Mouse (Mus musculus) lung, postnatal 4 days (tissue): Measurements from ENCODE around the gene Dusp10.

ENCODE experiments used
- DNase-seq, 2 experiments: peaks; one replicate each; pipeline ENCODE4 v3.0.0; 2021

The Dusp10 gene

DNA sequence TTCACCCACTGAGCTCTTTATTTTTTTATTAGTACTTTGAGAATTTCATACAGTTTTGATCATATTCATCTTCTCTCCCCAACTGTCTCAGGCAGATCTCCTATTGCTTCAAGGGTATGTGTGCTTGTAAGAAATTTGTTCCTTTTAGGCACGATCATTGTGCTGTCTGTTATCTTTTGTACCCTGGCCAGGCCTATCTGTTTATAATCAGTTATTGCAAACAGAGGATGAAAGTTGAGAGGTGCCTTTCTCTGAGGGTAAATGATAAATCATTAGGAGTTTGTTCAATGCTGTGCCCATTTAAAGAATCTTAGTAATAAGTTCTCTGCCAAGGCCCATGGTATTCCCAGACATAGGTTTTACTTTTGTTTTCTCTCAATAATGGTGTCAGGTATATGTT, 95.2 kb downstream of the Dusp10 start:
- no peak for DNase-seq

DNA sequence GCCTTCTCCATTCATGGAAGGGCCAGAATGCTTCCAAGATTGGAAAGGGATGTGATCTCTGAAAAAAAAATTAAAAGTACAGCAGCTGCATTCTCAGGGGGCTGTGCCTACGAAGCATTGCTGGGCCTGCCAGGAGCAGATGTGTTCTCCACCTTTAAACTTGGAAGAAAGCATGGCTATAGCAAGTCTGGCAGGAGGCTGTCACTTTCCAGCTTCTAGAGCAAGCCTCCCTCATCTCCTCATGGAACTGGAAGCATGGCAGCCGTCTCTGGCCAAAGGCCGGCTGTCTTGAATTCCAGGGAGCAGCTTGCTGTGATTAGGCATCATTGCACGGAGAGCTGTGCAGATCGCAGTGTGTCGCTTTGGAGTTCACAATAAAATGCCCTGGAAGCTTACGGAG, 104.5 kb downstream of the Dusp10 start:
- peak in 1 of 2 experiments; percentile 36 for DNase-seq

DNA sequence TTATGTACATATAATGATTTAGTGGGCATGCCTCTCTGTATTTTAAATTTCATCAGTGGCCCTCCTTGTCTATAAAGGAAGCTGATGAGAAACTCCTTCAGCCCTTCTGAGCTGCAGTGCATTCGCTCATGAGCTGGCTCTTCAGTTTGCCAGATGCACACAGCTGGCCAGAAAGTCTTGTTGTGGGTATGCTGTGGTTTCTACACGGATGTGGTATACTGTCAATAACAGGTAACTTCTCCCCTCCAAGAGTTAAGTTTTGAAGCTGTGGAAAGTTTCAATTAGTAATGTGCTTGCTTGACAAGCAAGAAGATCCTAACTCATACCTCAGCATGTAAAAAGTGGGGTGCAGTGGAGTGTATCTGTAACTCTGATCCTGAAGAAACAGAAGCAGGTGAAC, 104.9 kb downstream of the Dusp10 start:
- DNase-seq = no peak

DNA sequence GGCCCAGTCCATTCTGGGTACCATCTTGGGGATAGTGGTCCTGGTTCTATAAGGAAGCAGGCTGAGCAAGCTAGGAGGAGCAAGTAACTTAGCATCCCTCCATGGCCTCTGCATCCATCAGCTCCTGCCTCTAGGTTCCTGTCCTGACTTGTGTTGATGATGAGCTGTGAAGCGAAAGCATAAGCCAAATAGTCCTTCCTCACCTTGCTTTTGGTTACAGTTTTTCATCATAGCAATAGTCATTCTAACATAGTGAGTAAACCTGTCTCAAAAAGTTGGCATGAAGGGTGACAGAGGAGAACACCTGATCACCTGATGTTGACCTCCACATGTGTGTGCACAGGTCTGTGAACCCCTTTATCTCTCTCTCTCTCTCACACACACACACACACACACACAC, 105.5 kb downstream of the Dusp10 start:
- no peak for DNase-seq
